Mouse (Mus musculus) hindbrain, embryonic 10.5 days (tissue): Measurements from ENCODE around the gene 4930430F08Rik. TPM values are rescaled to one million over a fixed set of nuclear protein-coding genes. Genes with fewer than 3 reads are reported as not detected.
"Not testable (repeated sequence)": the region's sequence is repeated elsewhere in the genome, so short reads cannot be mapped to it uniquely, and the experiment has no call there.

ENCODE experiments used
- DNase-seq: peaks from one replicate; pipeline ENCODE4 v3.0.0-alpha.2; 2017; ENCODE audit warnings: low spot score
- H3K27ac ChIP-seq: fragments of 300-500 bp; sonication (generic); 2 replicates; pipeline ENCODE4 v1.5.1; 2016; ENCODE audit warnings: mild to moderate bottlenecking, moderate library complexity
- H3K27me3 ChIP-seq: fragments of 300-500 bp; sonication (generic); 2 replicates; pipeline ENCODE4 v1.6.1; 2016; ENCODE audit warnings: mild to moderate bottlenecking; ENCODE audit not compliant: poor library complexity, insufficient read depth, severe bottlenecking
- H3K36me3 ChIP-seq: fragments of 300-500 bp; sonication (generic); 2 replicates; pipeline ENCODE4 v1.6.1; 2016; ENCODE audit warnings: mild to moderate bottlenecking, moderate library complexity
- H3K4me1 ChIP-seq: fragments of 300-500 bp; sonication (generic); replicated peaks from 2 replicates; pipeline ENCODE4 v1.6.1; 2016; ENCODE audit warnings: mild to moderate bottlenecking
- H3K4me3 ChIP-seq: fragments of 300-500 bp; sonication (generic); 2 replicates; pipeline ENCODE4 v1.5.1; 2016; ENCODE audit warnings: mild to moderate bottlenecking, moderate library complexity
- H3K9me3 ChIP-seq: fragments of 300-500 bp; sonication (generic); 2 replicates; pipeline ENCODE4 v1.6.1; 2016; ENCODE audit warnings: mild to moderate bottlenecking, moderate library complexity
- WGBS: fragments of 180-500 bp; shearing (Covaris S2); methylation state at CpG from one replicate; pipeline ENCODE4 v1.1.7; 2016; 5-methylcytosine and 5-hydroxymethylcytosine counted together
- polyA plus RNA-seq: library from polyadenylated mRNA; unstranded; fragments of >200 nt; fragmentation: Nextera tagmentation; extraction: Ambion mirVana; gene quantifications from 2 replicates; pipeline ENCODE4 v1.2.1, GENCODE M21; 2016

4930430F08Rik gene
- polyA plus RNA-seq, 1 experiment from 2014 or later, result 9.0 TPM

DNA sequence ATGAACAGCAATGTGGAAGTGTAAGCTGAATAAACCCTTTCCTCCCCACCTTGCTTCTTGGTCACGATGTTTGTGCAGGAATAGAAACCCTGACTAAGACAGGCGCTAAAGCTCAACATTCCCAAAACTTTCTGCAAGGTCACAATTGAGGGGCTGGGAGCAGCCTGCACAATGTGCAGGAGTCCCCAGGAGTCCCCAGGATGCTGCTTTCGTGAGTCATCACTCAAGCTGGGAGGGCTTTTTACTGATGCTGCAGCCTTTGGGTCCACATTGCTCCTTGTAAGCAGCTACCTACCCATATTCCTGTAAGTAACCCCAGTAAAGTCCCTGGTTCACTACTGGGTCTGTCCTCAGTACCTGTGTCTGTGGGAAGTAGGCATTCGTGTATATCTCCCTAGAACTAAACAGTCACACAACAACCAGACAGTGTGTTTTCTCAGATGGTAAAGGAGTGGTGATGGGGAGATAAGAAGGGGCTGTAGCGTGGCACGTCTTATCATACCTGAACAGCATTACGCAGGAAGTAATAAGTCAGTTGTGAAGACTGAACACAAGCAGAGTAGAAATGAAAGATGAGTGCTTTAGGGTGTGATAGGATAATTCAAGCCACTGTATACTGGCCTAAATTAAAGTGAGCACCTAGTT lies 15.6 kb downstream of the 4930430F08Rik start:
- 92% methylated on average over 7 of the region's 7 CpGs for WGBS
- Histone ChIP-seq H3K4me1 (no peaks in the 10 kb centered on the region), H3K36me3 (peaks cover 55% of the 10 kb centered on the region), H3K27me3 (no peaks in the 10 kb centered on the region), H3K4me3 (no peak overlapping the region), H3K27ac (no peak overlapping the region), H3K9me3 (no peaks in the 10 kb centered on the region)
- DNase-seq, result no peak

DNA sequence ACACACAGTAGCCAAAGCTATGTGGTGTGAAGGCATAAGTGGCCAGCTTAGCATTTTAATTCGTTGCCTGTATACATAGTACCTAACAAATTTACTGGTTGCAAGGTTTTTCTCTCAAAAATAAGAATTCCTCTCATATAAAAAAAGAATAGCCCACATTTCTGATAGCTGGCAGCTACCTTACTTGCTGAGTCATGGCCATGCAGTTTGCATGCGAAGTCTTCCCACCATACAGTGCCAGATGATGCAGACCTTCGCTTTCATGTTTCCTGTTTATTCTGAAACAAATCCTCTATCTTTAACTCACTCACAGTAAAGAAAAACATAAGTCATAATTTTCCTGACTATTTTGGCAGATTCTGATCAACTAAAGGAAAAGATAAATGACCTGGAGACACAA lies 18.5 kb downstream of the 4930430F08Rik start:
- H3K27me3 ChIP-seq, result no peaks in the 10 kb centered on the region
- 95% methylated on average over 3 of the region's 3 CpGs for WGBS
- no peak overlapping the region for H3K27ac ChIP-seq
- H3K4me1 ChIP-seq, result no peaks in the 10 kb centered on the region
- no peaks in the 10 kb centered on the region for H3K9me3 ChIP-seq
- no peak overlapping the region for H3K4me3 ChIP-seq
- peaks cover 48% of the 10 kb centered on the region for H3K36me3 ChIP-seq
- no peak for DNase-seq

DNA sequence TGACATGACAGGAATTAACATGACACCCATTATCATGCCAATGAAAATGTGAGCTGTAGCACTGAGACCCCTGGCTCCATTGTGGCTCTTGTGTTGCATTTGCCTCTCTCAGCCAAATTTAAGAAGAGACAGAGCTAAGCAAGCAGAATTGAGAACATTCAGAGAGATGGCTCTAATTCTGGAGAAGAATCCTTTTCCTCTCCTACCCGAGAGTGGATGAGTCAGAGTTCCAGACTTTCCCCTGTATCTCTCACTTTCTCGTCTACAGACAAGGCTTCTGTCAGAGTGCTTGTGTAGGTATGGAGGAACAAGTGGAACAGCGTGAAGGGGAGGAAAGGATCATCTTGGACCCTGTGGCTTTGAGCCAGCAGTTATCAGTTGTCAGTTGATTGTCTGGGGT lies 26.1 kb downstream of the 4930430F08Rik start:
- H3K4me3 ChIP-seq, result no peak overlapping the region
- H3K4me1 ChIP-seq, result no peaks in the 10 kb centered on the region
- WGBS, result 87% methylated on average over 3 of the region's 3 CpGs
- no peaks in the 10 kb centered on the region for H3K27me3 ChIP-seq
- peaks cover 63% of the 10 kb centered on the region for H3K36me3 ChIP-seq
- no peak overlapping the region for H3K27ac ChIP-seq
- H3K9me3 ChIP-seq, result no peaks in the 10 kb centered on the region
- DNase-seq, result no peak

DNA sequence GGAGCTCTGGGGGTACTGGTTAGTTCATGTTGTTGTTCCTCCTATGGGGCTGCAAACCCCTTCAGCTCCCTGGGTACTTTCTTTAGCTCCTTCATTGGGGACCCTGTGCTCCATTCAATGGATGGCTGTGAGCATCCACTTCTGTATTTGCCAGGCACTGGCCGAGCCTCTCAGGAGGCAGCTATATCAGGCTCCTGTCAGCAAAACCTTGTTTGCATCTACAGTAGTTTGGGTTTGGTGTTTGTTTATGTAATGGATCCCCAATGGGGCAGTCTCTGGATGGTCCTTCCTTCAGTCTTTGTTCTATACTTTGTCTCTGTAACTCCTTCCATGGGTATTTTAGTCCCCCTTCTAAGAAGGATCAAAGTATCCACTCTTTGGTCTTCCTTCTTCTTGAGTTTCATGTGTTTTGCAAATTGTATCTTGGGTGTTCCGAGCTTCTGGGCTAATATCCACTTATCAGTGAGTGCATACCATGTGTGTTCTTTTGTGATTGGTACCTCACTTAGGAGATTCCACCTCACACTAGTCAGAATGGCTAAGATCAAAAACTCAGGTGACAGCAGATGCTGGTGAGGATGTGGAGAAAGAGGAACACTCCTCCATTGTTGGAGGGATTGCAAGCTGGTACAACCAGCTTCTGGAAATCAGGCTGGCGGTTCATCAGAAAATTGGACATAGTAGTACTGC lies 29.9 kb downstream of the 4930430F08Rik start:
- H3K27me3 ChIP-seq, H3K4me1 ChIP-seq, H3K4me3 ChIP-seq, DNase-seq, H3K9me3 ChIP-seq, H3K27ac ChIP-seq: not testable (repeated sequence)
- WGBS, result 91% methylated on average over 3 of the region's 3 CpGs
- peaks cover 53% of the 10 kb centered on the region for H3K36me3 ChIP-seq

GRCm38 (mm10) chr10:100556566-100557175 lies 33.6 kb downstream of the 4930430F08Rik start:
- no peak overlapping the region for H3K4me3 ChIP-seq
- H3K9me3 ChIP-seq, result no peaks in the 10 kb centered on the region
- no peak overlapping the region for H3K27ac ChIP-seq
- no peaks in the 10 kb centered on the region for H3K4me1 ChIP-seq
- 86% methylated on average over 3 of the region's 3 CpGs for WGBS
- no peak for DNase-seq
- H3K27me3 ChIP-seq, result no peaks in the 10 kb centered on the region
- peaks cover 34% of the 10 kb centered on the region for H3K36me3 ChIP-seq

DNA sequence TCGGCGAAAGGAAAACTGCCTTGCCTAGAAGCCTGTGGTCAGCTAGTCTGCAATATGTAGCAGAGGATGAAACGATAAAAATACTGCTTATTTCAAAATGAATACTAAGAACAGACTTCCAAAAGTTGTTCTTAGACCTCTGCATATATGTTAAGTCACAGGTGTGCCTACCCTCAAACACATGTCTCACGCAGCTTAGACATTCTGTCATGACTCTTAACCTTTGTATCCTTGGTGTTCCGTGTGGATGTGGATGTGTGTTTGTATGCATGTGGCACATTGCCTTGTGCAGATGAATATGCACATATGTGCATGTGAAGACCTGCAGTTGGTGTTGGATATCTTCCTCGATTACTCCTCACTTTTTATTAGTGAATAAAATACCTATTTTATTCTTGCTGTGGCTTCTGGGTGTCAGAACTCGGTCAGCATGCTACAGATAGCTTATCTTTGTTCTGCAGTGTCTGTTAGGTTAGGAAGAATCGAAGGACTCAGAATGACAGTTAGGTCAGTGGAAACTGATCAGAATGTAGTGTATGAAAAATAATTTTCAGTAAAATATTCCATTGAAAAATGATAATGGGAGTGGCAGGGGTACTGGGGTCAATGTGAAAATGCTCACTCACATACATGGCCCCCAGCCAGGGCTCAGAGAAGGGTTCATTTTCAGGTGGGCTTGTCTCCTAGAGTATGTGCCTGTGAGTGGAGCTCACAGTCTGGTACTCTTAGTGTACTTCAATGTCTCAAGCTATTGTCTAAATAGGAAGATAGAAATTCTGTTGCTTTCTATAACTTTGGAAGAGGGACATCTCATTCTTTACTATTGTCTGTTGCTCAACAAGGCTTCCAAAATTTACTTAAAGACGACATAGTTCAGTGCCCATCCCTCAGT lies 65.5 kb downstream of the 4930430F08Rik start:
- no peak overlapping the region for H3K27ac ChIP-seq
- no peak for DNase-seq
- peaks cover 27% of the 10 kb centered on the region for H3K36me3 ChIP-seq
- no peak overlapping the region for H3K4me3 ChIP-seq
- no peaks in the 10 kb centered on the region for H3K9me3 ChIP-seq
- H3K4me1 ChIP-seq, result no peaks in the 10 kb centered on the region
- H3K27me3 ChIP-seq, result no peaks in the 10 kb centered on the region
- WGBS, result 91% methylated on average over 9 of the region's 9 CpGs

GRCm38 (mm10) chr10:100522330-100522729 lies 67.9 kb downstream of the 4930430F08Rik start:
- H3K4me1 ChIP-seq, result no peaks in the 10 kb centered on the region
- H3K27me3 ChIP-seq, result no peaks in the 10 kb centered on the region
- no peaks in the 10 kb centered on the region for H3K9me3 ChIP-seq
- H3K36me3 ChIP-seq, result peaks cover 34% of the 10 kb centered on the region
- no peak overlapping the region for H3K4me3 ChIP-seq
- no peak for DNase-seq
- WGBS, result 87% methylated on average over 9 of the region's 9 CpGs
- H3K27ac ChIP-seq, result no peak overlapping the region

Other genes starting within 250 kb of the 4930430F08Rik start
- not detected in 2 replicates for gene Gm4302, start 249.6 kb downstream of the 4930430F08Rik start, polyA plus RNA-seq
- gene Gm4303, start 244.5 kb downstream of the 4930430F08Rik start, polyA plus RNA-seq, result not detected in 2 replicates
- gene Gm4305, start 239.3 kb downstream of the 4930430F08Rik start, polyA plus RNA-seq, result not detected in 2 replicates
- not detected in 2 replicates for gene Gm4307, start 229.1 kb downstream of the 4930430F08Rik start, polyA plus RNA-seq
- gene Gm4312, start 207.9 kb downstream of the 4930430F08Rik start, polyA plus RNA-seq, result not detected in 2 replicates
- 15.5 and 20.1 TPM in 2 replicates for gene Tmtc3, start 103.1 kb downstream of the 4930430F08Rik start, polyA plus RNA-seq
- 3.3 and 4.5 TPM in 2 replicates for gene Cep290, start 102.9 kb downstream of the 4930430F08Rik start, polyA plus RNA-seq
- gene 1700017N19Rik, start 61 bp upstream of the 4930430F08Rik start, polyA plus RNA-seq, result not detected in 2 replicates